Mouse (Mus musculus) B cell, adult 67 days (primary cell): Measurements from ENCODE around the gene Hspb3. TPM values are rescaled to one million over a fixed set of nuclear protein-coding genes. Genes with fewer than 3 reads are reported as not detected.

Experiments used
- total RNA-seq, 2 experiments: library from RNA; stranded (reverse); gene quantifications; 4 replicates each; pipeline ENCODE4 v1.2.4; 2023

Hspb3 gene
- not detected for total RNA-seq

GRCm38 (mm10) chr13:113663151-113663779 is at the start of gene Hspb3:
Gene Hspb3, minus strand, starts transcription at chr13:113663676.

DNA sequence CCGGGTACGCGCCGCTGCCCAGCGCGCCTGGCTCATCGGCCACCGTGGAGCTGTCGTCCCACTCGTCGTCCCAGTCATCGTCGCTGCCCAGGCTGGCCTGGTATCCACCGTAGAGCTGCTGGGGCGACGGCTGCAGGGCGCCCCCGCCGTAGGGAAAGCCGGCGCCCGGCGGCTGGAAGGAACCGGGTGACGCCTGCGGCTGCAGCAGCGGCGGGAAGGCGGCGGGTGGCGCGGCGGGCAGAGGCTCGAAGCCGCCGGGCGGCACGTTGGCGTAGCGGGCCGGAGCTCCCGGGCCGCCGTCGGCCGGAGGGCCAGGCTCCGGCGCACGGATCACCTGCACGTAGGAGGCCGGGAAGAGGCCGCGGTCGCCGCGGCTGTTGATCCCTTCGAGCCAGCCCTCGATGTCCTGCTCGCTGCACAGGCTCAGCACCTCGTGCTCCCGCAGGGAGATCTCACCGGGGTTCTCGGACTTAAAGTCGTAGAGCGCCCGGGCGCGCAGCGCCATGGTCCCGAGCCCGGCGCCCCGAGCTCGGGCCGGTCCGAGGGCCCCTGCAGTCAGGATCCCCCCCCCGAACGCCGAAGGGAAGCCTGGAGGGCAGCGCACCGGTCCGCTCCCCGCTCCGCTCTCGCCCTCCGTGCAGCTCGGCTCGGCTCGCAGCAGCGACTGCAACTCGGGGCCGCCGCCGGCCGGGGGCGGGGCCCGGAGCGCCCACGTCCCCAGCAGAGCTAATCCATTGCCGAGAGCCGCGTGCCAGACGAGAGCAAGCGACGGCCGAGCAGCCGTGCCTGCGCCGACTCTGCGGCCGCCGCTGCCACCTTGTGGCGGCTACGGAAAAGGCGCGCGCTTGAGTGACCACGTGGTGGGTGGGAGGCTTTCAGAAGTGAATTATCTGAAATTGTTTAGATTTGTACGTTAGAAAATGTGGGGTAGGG is 45.3 kb downstream of the Hspb3 start, which contains the start of gene Snx18:
Gene Snx18, minus strand, starts transcription at position 674 of the 933 bp plus-strand sequence.

Other genes with a start within 250 kb of the Hspb3 start
- 10 to 100 TPM; 13.8 to 15.7 TPM for gene Snx18, start 45.1 kb downstream of the Hspb3 start, total RNA-seq
- 1 to 10 TPM; 7.4 to 8.2 TPM for gene Arl15, start 130.8 kb upstream of the Hspb3 start, total RNA-seq